Mouse (Mus musculus) ES-E14 (cell line): ENCODE measurements around the gene Prep.

Source experiments
- HCFC1 ChIP-seq: IDR thresholded peaks from 2 replicates; pipeline ENCODE4 v1.6.1; 2012; ENCODE audit warnings: low read length, inconsistent platforms, borderline replicate concordance; ENCODE audit not compliant: insufficient read depth
- MAFK ChIP-seq: IDR thresholded peaks from 2 replicates; pipeline ENCODE4 v1.6.1; 2014; ENCODE audit warnings: mild to moderate bottlenecking, low read depth, low read length, inconsistent platforms; ENCODE audit not compliant: insufficient read depth
- ZC3H11A ChIP-seq: IDR thresholded peaks from 2 replicates; pipeline ENCODE4 v1.6.1; 2012; ENCODE audit warnings: low read depth, mild to moderate bottlenecking, inconsistent platforms, low read length, borderline replicate concordance

GRCm38 (mm10) chr10:45100473-45100872 is 33.5 kb downstream of the Prep start:
- no peak for TF ChIP-seq HCFC1
- no peak for TF ChIP-seq ZC3H11A
- TF ChIP-seq MAFK = no peak
